Mouse (Mus musculus) cerebellum, adult 11 months (tissue): ENCODE data around the gene Pogk.

Source experiments
- DNase-seq: peaks from one replicate; pipeline ENCODE4 v3.0.0; 2022

Pogk gene

DNA sequence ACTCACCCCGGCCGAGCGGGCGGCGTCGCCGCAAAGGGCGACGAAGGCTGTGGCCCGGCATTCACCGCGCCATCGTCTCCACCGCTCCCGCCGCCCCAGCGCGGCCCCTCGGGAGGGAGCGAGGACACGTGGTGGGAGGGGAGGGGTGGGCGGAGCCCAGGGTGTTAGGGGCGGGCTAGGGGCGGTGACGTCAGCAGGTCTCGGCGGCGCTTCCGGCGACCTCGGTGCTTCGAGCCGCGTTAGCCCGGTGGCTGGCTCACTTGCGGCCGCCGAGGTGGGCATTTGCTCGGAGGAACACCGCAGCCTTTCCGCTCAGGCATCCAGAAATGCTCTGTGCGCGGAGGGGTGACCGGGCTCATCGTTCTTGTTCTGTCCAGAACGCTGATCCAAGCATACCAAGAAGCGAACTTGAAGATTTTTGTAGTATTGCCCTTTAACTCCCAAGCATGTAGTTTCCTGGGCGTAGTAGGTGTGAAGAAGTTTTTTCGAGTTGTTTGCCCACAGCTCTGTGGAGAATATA, at the start of gene Pogk:
Pogk (minus strand) TSS at position 163 of the 520 bp plus-strand sequence.
- DNase-seq, result peak; percentile 72

DNA sequence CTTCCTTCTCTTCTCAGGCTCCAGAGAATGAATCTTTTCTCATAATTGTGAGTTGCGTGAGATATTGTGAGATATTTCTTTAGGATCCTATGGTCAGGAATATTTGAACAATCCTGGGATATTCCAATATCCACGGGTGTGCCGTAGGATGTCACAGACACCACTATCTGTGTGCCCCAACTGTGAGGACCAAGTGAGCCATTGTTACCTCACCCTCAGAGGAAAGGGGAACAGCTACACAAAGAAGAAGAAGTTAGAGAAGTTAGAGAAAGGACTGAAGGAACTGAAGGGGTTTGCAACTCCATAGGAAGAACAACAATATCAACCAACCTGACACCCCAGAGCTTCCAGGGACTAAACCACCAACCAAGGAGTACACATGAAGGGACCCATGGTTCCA, 32.3 kb upstream of the Pogk start:
- no peak for DNase-seq

DNA sequence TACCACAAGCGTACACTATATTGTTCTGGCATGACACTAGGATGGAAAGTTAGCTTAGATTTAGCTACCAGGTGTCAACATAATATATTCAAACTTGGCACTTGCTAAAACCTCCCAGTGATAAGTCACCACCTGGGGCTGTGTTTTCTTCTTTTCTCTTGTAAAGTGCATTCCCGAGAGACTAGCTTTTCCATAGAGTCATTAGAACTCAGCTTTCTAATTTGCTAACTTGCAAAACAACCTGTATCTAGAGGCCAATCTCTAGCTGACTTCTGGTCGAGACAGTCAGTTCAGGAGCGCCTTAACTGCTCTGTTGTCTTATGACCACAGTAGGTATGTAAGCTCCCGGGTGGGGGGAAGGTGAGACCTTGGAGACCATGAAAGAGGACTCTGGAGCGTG, 29.8 kb upstream of the Pogk start:
- DNase-seq, result no peak

DNA sequence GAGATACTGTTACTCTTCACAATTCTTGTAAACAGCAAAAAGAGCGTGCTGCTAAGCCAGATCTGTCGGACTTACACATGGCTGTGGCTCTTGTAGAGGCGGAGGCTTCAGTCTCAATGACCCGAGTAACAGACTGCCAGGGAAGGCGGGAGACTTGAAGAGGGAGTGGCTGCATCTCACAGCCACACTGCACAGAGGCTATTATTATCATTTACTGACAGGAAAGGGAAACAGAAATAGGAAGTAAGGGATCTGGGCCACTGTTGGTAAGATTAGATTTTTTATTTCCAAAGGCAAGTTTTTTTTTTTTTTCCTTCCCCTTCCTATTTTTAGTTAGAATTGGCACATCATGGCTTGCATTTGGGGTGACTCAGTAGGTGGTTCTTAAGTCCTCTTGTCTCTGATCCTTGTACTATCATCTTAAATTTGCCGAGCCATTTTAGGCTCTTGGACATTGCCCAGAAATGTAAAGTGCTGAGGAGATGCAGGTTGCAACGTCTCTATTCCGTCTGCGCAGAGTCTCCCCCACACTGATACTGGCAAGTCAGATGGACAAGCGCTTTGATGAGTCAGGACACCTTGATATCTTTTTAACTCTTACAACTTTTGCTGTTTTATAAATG, 20.3 kb upstream of the Pogk start:
- DNase-seq, result no peak

DNA sequence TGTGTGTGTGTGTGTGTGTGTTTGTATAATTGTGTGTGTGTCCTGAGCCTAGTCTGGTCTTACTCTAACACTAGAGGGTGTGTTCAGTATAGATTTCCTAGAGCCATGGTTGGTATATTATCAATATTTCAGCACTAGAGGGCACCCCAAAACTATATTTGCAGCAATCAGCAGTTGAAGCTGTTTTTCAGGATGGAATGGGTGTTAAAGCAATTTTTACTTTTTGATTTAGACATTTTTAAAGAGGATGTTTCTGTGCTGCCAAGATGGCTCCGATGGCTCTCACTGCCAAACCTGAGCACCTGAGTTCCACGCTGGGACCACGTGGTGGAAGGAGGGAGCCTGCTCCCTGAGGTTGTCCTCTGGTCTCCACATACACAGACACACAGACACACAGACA, 19.4 kb upstream of the Pogk start:
- no peak for DNase-seq

DNA sequence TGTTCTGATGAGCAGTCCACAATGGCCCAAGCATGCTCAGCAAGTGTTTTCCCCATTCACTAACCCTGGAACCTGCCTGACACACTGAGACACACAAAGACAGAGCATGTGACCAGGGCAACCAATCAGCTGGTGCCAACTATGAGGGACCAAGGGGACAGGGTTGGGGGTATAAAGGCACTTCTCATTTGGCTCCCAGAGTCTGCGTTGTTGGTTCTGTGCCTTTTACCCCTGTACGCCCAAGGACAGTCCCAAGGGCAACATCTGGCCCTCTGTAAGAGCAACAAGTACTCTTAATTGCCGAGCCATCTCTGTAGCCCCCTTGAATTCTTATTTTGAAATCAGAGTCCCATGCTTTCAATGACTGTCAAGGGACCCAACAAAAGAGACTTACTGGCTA, 2.6 kb upstream of the Pogk start:
- DNase-seq, result no peak

DNA sequence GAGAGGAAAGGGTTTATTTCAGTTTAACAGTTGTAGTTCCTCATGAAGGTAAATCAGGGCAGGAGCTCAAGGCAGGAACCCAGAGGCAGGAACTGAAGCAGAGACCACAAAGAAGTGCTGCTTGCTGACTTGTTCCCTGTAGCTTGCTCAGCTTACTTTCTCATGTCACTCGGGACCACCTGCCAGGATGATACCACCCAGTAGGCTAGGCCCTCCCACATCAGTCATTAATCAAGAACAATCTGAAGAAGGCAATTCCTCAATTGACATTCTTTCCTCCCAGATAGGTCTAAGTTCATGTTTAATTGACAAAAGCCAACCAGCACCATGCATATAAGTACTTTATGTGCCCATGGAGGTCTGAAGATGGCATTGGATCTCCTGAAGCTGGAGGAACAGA, 1.9 kb upstream of the Pogk start:
- no peak for DNase-seq

DNA sequence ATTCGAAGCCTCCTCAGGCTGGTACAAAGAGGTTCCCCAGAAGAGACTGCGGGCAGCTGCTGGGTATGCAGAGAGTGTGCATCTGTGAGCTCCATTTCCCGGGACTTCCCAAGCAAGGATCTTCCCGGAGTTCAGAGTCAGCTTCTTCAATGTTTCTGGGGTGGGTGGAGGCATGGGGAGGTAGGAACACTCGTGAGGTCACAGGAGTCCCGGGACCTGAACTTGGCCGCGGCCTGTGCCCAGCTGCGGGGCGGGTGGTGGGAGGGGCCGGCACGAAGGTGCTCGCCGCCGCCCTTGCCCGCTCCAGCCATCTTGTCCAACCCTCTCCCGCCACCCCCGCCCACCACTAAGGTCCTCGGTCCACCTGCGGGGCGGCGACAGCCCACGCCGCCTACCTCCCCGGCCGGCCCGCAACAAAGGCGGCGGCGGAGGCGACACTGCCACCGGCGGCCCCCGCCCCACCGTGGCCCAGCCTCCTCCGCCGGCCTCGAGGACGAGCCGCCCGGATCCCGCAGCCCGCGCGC, 424 bp downstream of the Pogk start:
- no peak for DNase-seq

DNA sequence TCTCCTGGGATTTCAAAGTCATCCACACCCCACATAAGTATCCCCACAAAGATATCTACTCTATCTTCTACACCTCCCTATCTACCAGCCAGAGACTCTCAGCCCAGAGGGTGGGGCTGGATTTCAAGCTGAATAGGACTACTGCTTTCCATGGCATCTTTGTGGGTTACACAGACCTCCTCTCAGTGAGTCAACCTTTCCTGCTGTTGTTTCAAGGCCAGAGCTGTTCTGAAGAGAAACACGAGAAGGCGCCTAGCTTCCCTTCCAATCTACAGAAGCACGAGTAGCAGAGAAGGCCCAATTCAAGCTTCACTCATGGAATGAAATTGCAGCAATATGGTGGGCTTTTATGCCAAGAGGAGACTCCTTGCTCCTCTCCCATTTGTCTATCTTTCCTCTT, 5.8 kb downstream of the Pogk start:
- DNase-seq, result no peak

DNA sequence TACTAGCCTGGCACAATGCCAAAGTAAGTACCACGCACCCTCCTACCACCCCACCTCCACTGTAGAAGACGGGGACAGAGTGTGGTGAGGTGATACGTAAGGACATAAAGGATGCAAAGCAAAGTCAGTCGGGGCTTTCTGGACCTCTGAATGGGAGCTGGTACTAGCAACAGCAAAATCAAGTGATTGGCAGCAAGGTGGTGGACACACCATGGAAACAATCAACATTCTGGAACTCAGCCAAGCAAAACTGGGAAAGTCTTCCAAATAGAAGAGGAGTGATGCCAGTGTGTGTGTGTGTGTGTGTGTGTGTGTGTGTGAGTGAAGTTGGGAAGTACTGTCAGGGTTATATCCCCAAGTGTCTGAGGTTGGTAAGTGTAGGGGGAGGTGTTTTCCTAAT, 7.7 kb downstream of the Pogk start:
- no peak for DNase-seq

DNA sequence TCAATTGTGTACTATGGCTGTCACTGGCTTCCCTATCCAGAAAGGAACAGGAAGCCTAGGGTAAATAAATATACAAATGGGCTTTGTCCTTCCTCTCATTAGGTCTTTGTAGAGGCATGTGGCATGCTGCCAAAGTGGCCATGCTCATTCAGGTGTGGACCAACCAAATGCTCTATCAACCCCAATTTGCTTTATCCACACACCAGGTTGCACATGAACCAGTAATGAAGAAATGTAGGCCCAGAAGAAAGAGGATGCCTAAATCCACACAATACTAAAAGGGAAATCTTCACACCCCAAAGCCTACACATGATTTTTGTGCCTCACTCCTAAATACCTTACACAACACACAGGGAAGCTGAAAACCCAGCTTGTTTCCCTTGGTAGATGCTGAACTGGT, 8.2 kb downstream of the Pogk start:
- peak; percentile 61 for DNase-seq

DNA sequence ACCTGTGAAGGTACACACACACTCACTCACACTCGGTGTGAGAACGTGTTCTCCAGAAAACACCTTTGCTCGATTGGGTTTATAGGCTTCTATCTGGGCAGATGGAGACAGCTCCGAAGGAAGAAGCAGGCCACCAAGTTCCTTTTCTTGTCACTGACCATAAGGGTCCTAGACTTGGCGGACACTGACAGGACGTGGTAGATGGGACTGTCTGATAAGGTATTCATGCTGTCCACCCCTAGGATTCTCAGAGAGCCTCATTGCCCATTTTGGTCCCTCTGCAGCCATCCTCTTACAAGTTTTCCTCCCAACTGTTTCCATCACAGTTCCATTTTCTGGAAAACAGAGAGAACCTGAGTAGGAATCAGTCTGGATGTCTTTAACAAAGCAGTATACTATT, 13.3 kb downstream of the Pogk start:
- no peak for DNase-seq

DNA sequence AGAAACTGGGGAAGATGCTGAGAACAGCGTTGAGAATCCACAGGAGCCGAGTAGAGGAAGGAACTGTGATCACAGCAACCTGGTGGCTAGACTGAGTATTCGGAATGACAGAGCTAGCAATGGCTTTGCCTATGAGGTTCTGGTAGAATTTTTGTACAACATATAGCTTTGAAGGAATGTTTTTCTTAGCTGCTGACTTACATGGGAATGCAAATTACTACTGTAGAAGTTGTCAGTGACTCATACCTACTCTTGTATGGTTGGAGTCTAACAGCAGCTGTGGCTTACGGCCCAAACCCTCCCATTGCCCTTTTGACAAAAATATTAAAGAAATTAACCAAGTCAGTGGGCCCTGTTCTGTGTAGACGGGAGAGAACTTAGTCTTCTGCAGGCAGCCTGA, 14.0 kb downstream of the Pogk start:
- DNase-seq, result no peak

DNA sequence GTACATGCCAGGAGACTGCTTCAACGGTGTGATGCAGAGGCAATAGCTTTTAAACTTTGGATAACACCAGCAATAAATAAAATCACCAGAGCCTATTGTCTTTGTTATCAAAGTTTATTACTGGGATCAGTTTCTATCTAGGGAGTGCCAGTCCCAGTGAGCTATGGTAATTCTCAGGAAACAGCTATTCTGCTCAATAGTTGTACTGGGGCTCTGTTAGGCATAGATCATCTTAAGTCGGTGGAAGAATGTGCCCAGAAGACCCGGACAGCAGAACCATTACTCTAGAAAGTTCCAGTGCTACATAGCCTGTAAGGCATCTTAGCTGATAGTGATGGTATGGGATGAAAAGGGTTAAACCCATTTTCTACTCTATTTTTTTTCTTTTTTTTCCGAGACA, 14.9 kb downstream of the Pogk start:
- DNase-seq, result no peak

DNA sequence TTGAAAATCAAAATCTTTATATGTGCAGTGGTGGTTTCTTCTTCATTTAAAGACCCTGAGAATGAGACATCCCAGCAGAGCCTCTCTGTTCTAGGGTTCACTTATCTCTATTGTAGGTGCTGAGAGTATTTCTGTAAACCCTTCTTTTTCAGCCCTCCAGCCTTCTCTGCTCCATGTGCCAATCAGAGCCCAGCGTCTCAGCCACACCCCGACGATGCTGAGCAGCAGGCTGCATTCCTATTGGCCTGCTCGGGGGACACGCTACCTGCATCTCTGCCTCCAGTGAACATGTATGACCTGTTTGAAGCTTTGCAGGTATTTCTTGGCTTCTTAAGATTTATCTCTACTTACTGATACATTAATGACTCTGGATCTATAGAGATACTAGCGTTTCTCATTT, 18.0 kb downstream of the Pogk start:
- DNase-seq, result no peak

DNA sequence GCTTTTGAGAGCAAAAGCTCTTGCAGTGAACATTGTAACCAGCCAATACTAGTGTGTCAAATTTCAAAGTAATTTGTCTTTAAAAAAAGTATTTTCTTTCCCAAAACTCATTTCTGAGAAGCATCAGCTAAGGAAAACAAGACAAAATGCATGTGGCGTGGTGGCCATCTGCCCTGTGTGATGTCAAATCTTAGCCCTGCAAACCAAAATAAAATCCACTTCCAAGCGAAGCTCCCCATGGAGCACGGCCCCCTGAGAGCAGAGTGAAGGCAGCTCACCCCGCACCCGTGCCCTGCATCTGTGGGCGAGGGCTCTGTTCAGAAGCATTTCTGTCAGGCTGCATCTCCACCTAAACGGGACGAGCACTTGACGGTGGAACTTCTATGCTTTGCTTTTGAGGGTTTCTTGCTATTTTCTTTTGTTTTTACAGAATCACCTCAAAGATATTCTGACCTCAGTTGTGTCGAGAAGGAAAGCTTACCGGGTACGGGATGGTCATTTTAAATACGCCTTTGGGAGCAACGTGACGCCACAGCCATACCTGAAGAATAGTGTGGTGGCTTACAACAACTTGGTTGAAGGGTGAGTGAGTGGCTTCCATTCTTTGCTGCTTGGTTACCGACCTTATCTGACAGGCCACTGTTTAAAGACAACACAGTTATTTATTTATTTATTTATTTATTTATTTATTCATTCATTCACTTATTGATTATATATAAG, 20.1 kb downstream of the Pogk start:
- no peak for DNase-seq

DNA sequence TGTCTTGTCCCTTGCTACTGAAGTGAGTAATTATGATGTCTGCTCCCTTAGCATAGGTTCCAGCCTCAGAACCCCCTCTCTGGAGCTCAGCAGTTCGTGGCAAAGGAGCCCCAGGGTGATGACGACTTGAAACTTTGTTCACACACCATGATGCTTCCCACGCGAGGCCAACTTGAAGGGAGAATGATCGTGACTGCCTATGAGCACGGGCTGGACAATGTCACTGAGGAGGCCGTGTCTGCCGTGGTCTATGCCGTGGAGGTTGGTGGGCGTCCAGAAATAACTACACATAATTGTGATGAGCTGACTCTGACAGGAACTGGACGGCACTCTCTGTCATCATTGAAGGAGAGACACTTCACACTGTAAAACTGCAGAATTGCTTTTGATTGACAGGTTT, 21.2 kb downstream of the Pogk start:
- DNase-seq, result no peak

DNA sequence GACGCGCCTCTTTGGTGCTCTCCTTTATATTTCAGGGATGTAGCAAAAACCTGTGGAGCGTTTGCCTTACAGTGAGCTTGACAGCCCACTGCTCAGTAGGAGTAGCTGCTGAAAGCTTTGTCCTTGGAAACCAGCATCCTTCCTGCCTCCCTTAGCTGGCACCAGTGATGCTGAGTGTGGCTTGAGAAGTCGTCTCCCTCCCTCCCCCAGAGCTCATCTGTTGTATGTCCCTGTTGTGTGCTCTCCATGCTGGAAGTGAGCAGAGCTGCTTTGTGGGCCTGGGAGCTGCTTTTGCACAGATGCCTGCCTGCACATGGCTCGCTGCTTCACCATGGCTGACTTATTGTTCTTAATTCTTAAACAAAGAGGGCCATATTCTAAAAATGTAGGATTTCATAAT, 24.2 kb downstream of the Pogk start:
- DNase-seq, result no peak

DNA sequence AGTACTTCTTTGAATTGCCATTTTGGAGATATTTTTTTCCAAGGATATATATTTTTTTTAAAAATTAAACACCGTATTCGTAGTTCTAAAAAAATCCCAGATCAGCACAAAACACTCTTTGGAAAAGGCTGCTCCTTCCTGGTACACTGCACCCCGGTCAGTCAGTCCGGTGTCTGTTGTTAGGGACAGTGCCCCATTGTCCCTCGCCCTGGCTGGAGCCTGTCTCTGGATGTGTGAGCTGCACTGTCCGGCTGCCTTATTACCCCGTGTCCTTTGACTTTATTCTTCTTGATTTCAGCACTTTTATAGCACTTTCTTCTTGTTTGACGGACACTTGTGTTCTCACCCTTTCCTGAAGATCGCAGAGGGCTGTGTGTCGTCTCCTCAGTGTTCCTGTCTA, 25.0 kb downstream of the Pogk start:
- no peak for DNase-seq

DNA sequence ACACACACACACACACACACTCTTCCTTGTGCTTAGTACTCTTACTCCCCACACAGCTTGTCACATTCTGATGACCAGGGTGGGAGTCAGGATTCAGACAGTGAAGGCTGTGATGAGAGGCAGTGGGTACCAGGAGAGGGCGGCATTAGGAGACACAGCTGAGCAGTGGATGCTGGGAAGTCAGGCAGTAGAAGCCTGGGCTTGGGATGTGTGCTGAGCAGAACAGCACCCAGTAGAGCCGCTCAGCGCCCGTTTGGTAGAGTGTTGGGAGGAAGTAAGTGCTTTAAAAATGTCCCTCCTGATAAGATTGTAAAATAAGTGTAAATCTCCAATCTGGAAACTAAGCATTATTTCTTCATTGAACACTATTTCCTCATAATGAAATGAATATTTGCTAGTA, 27.0 kb downstream of the Pogk start:
- no peak for DNase-seq

DNA sequence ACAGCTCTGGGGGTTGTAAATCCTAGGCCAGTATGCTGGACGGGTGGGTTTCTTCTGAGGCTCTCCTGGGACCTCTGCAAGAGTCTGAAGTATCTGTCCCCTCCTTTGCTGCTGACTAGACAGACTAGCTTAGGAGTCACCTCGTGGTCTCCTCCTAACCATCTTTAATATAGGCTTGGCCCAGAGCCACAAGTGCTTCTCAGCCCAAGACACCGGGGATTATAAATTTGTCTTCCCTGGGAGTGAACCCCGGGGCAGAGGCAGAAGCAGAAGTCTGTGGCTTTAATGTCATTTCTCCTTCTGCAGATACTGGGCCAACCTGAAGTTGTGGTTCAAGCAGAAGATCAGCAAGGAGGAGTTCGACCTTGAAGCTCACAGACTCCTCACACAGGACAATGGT, 27.8 kb downstream of the Pogk start:
- no peak for DNase-seq

DNA sequence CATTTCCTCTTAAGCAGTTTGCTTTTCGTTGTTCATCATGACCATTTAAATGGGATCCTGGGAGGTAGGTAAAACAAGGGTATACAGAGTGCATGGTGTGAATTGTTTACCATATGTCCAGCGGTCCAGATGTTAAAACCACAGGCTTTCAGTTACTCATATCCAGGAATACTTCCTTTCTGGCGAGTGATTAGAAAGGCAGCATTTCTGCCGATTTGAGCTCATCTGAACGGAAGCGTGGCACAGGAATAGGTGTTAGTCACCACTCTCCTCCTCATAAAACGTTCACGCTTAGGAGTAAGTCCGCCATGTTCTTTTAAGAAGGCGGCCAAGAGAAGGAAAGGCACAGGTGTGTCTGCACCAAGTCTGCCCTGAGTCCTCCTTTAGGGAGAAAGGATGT, 28.3 kb downstream of the Pogk start:
- DNase-seq, result no peak

DNA sequence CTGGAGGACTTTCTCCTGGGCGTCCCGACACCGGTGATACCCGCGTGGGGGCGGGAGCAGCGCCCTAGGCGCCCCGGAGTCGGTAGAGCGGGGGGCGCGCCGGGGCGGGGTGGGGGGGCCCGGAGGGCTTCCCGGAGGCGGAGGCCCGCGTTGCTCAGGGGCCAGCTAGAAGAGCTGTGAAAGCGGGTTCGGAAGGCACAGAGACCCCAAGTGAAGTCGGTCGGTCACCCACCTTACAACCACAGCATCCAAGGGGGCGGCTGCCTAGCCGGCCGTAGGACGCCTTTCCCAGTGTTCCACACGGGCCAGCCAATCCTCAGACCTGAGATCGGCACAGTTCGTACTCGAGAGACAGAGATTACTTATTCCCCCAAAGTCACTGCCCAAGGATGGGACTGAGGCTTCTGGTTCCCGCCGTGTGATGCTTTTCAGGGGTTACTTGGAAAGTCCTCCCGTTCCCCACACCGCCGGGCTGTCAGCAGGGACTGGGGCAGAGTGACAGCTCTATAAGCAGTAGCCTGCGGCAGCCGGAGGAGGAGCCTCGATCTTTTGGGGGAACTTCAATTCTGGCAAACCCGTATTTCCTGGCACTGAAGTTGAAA, 29.9 kb downstream of the Pogk start:
- peak; percentile 54 for DNase-seq

DNA sequence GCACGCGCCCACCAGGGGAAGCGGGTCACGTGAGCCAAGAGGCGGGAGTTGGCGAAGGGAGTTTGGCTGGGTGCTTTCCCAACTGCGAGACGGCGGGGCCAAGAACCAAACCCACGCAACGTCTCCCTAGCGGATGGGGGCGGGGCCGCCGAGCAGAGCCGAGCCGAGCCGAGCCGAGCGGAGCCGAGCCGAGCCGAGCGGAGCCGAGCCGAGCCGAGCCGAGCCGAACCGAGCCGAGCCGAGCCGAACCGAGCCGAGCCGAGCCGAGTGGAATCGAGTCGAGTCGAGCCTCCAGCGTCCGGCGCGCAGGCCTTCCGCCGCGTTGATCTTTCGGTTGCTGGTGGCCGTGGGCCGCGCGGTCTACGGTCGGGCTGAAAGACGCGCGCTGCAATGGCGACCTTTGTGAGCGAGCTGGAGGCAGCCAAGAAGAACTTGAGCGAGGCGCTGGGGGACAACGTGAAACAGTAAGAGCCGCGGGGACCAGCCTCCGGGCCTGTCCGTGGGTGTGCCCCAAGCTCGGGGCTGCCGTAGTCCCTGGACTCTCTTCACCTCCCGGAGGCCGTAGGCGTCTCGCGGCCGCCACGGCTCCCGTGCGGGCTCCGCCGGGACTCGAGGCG, 30.5 kb downstream of the Pogk start, which contains the start of gene Tada1:
Tada1 (plus strand) TSS at position 85 of the 617 bp plus-strand sequence.
- DNase-seq, result peak; percentile 94
